Comparison of ENCODE assay signal across 9 mouse cellular contexts in the genomic region with DNA sequence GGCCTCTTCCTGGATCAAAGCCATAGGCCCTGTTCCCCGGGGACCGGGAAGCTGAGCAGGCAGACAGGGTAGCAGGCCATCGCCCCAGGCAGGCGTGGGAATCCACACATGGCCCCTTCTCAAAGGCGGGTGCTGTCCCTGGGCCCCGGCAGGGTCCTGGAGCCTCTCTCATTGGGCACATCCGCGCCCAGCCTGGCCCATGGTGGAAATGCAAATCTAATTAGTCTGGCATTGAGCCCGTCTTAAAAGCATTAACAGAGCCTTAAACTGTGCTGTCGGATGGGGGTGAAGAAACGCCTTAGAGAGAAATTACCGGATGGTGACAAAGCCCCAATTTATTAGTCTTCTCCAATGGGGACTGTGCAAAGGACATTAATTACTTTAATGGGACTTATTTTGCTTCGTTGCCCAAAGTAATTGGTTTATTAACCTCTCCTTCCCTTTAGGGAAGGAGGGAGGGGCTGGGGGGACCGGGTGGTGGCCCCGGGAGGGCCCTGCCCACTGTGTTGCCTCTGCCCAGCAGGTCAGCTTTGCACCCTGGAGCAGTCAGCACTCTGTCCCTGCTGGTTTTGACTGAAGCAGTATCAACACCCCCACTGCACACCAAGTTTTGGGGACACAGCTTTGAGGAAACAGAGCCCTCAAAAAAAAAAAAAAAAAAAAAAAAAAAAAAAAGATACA.
DNase-seq lines count a peak whose midpoint lies in the region; ATAC-seq and TF ChIP-seq lines count a peak whose summit lies in the region.
"Had no signal": no experiment of that assay in that cellular context is flagged by ENCODE, and none has a peak within 500 bp of the region (broad histone marks: within the 10 kb centered on the region; RNA-seq: fewer than 3 reads in every experiment).

No protein-coding gene starts in this region.

- peak; percentile 82 for ATAC-seq in neural tube, embryonic 11.5 days (ENCODE audit: insufficient read depth, low FRiP score, low TSS enrichment)
- ATAC-seq in hindbrain, embryonic 14.5 days (ENCODE audit: low FRiP score) = peak; percentile 57; the same call in 1 of the 2 replicates
- peak; percentile 23; the same call in 1 of the 2 replicates for ATAC-seq in stomach, postnatal 0 days (ENCODE audit: low FRiP score, low TSS enrichment)

- no peaks in the 10 kb centered on the region for H3K36me3 ChIP-seq in neural tube, embryonic 11.5 days (ENCODE audit: control insufficient read depth, insufficient read depth, low read length)
- H3K36me3 ChIP-seq in hindbrain, embryonic 14.5 days (replicated peaks; ENCODE audit: control insufficient read depth, insufficient read depth) = no peaks in the 10 kb centered on the region
- no peaks in the 10 kb centered on the region for H3K36me3 ChIP-seq in stomach, postnatal 0 days (ENCODE audit: control insufficient read depth, insufficient read depth, low read length)

- no peaks in the 10 kb centered on the region for H3K27me3 ChIP-seq in neural tube, embryonic 11.5 days (ENCODE audit: control insufficient read depth, insufficient read depth, low read length)
- H3K27me3 ChIP-seq in hindbrain, embryonic 14.5 days (ENCODE audit: control insufficient read depth, insufficient read depth, low read length) = no peaks in the 10 kb centered on the region
- H3K27me3 ChIP-seq in stomach, postnatal 0 days (ENCODE audit: control insufficient read depth, insufficient read depth, low read length) = no peaks in the 10 kb centered on the region

- peak; percentile 43 for DNase-seq in neural tube, embryonic 11.5 days (ENCODE audit: low spot score)
- no peak for DNase-seq in neural tube, embryonic 10.5 days (ENCODE audit: extremely low spot score, low spot score)
- DNase-seq in hindbrain, embryonic 14.5 days (ENCODE audit: low spot score) = peak; percentile 61
- peak; percentile 29 to 40 for DNase-seq in kidney, postnatal 4 days
- DNase-seq in stomach, postnatal 0 days (ENCODE audit: low spot score) = no peak
- no peak for DNase-seq in spleen, postnatal 14 days (ENCODE audit: low spot score in 2 of 2)
- no peak for DNase-seq in frontal cortex, postnatal 25 days (ENCODE audit: low spot score in 2 of 2)
- DNase-seq: lung, postnatal 14 days had no signal

- no peaks in the 10 kb centered on the region for H3K9me3 ChIP-seq in neural tube, embryonic 11.5 days (ENCODE audit: control insufficient read depth, low read length)
- H3K9me3 ChIP-seq in hindbrain, embryonic 14.5 days (ENCODE audit: control insufficient read depth, low read length) = peaks cover 11% of the 10 kb centered on the region; the same call in 1 of the 2 replicates
- H3K9me3 ChIP-seq in stomach, postnatal 0 days (ENCODE audit: control insufficient read depth, low read length) = no peaks in the 10 kb centered on the region

- H3K9ac ChIP-seq in neural tube, embryonic 11.5 days (ENCODE audit: low read length) = no peak overlapping the region
- H3K9ac ChIP-seq in hindbrain, embryonic 14.5 days = no peak overlapping the region
- no peak overlapping the region for H3K9ac ChIP-seq in stomach, postnatal 0 days (ENCODE audit: low read length)

- no peak for TF ChIP-seq CTCF in stomach, postnatal 0 days (IDR thresholded peaks at IDR 0.05; ENCODE audit: low read depth)

- TF ChIP-seq EP300 in stomach, postnatal 0 days (optimal IDR thresholded peaks at IDR 0.05) = no peak

- WGBS in neural tube, embryonic 11.5 days = 39% methylated on average over 15 of the region's 15 CpGs
- WGBS in hindbrain, embryonic 14.5 days = 46% methylated on average over 15 of the region's 15 CpGs
- 72% methylated on average over 15 of the region's 15 CpGs for WGBS in stomach, postnatal 0 days

- H3K4me3 ChIP-seq in neural tube, embryonic 11.5 days (ENCODE audit: low read depth, low read length) = no peak overlapping the region
- H3K4me3 ChIP-seq in hindbrain, embryonic 14.5 days (replicated peaks; ENCODE audit: low read length) = no peak overlapping the region
- H3K4me3 ChIP-seq in stomach, postnatal 0 days (ENCODE audit: low read depth, low read length) = no peak overlapping the region
- H3K4me3 ChIP-seq: erythroblast, embryonic 14.5 days had no signal

- H3K4me2 ChIP-seq in neural tube, embryonic 11.5 days (ENCODE audit: low read depth) = no peak overlapping the region
- H3K4me2 ChIP-seq in hindbrain, embryonic 14.5 days (replicated peaks) = no peak overlapping the region
- H3K4me2 ChIP-seq in stomach, postnatal 0 days (replicated peaks; ENCODE audit: low read depth) = no peak overlapping the region

- peaks cover 4% of the 10 kb centered on the region for H3K4me1 ChIP-seq in neural tube, embryonic 11.5 days (ENCODE audit: control insufficient read depth, insufficient read depth, low read length)
- peaks cover 18% of the 10 kb centered on the region; the same call in 1 of the 2 replicates for H3K4me1 ChIP-seq in hindbrain, embryonic 14.5 days (replicated peaks; ENCODE audit: control insufficient read depth, insufficient read depth, low read length)
- no peaks in the 10 kb centered on the region; the same call in 1 of the 2 replicates for H3K4me1 ChIP-seq in stomach, postnatal 0 days (replicated peaks; ENCODE audit: control insufficient read depth, insufficient read depth)

- H3K27ac ChIP-seq in neural tube, embryonic 11.5 days (ENCODE audit: low read depth, low read length) = no peak overlapping the region
- H3K27ac ChIP-seq in hindbrain, embryonic 14.5 days = no peak overlapping the region
- no peak overlapping the region for H3K27ac ChIP-seq in stomach, postnatal 0 days (replicated peaks)

Comparison
In these comparisons a context has a peak if more than half of its experiments do, and no peak if none do; other contexts are left out.
1. DNase-seq: peak in neural tube, embryonic 11.5 days (single experiment), hindbrain, embryonic 14.5 days (single experiment) and kidney, postnatal 4 days (2 of 2); none in neural tube, embryonic 10.5 days (single experiment), stomach, postnatal 0 days (single experiment), spleen, postnatal 14 days (0 of 2) and frontal cortex, postnatal 25 days (0 of 2).
2. ATAC-seq: peak in every context shown above with its lines; median percentile 82 in neural tube, embryonic 11.5 days; 57 in hindbrain, embryonic 14.5 days; 23 in stomach, postnatal 0 days.